Mouse (Mus musculus) left cerebral cortex, postnatal 36 days (tissue): ENCODE measurements around the gene Rac1. TPM values are rescaled to one million over a fixed set of nuclear protein-coding genes. Genes with fewer than 3 reads are reported as not detected.

Experiments
- DNase-seq, 2 experiments: peaks; one replicate each; pipeline ENCODE4 v3.0.0; 2021 to 2022; ENCODE audit warnings: low spot score in 2 of 2, mixed read lengths in 1 of 2
- intact Hi-C: fragments of 180-260 bp; cut with DNase I; formaldehyde crosslinking; loops from one replicate; pipeline ENCODE4 v1.15.1; 2025
- total RNA-seq, 2 experiments: library from RNA; stranded (reverse); gene quantifications; 2 replicates each; pipeline ENCODE4 v1.2.3; 2021

Rac1 gene
- total RNA-seq, 2 experiments from 2014 or later = 357 to 364 TPM

- intact Hi-C loops = loop anchor here (5.0 kb wide), 1 partner anchor 42 kb away; no protein-coding TSS in a partner anchor
Measured at GRCm38 (mm10) chr5:143465156-143466085, 62.4 kb downstream of the Rac1 start.

DNA sequence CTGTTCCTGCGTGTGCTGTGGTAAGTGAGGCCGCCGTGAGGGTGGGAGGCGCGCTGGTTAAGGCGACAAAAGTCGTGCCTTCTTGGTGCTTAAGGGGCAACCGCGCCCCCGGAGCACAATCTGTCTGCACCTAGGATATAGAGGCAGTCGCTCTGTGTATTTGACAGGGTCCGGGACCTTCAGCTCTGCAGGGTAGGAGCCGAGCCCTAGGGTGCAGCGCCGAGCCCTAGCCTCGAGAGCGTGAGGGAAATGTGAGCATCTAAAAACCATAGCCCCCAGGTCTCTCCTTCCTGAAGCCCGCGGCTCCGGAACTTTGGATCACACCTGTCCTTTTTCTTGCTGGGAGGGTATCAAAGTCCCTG lies 63.1 kb downstream of the Rac1 start:
- no peak for DNase-seq
- intact Hi-C loops = loop anchor here (5.0 kb wide), 1 partner anchor 43 kb away; no protein-coding TSS in a partner anchor

More at GRCm38 (mm10) chr5:143465156-143466085, 62.4 kb downstream of the Rac1 start:
- DNase-seq = no peak

- intact Hi-C loops = no loop called here
Measured at GRCm38 (mm10) chr5:143464100-143464756, 63.6 kb downstream of the Rac1 start, which contains the start of gene Daglb. TSS of gene Daglb (plus strand) at chr5:143464584.

GRCm38 (mm10) chr5:143463671-143464070 lies 64.2 kb downstream of the Rac1 start:
- DNase-seq = no peak
- intact Hi-C loops = no loop called here

More at GRCm38 (mm10) chr5:143464100-143464756, 63.6 kb downstream of the Rac1 start, which contains the start of gene Daglb:
- DNase-seq = peak; percentile 89 to 93

Other genes with a start within 250 kb of the Rac1 start
- 1 to 10 TPM; 6.4 to 7.3 TPM for gene Zfp853, start 234.4 kb downstream of the Rac1 start, total RNA-seq
- gene E130309D02Rik, start 212.7 kb downstream of the Rac1 start, total RNA-seq = 10 to 100 TPM; 24.8 to 27.9 TPM
- gene Zdhhc4, start 198.8 kb downstream of the Rac1 start, total RNA-seq = 10 to 100 TPM; 38.6 to 46.2 TPM
- gene Grid2ip, start 170.7 kb downstream of the Rac1 start, total RNA-seq = 1 to 10 TPM; 1.5 to 2.7 TPM
- gene Kdelr2, start 124.2 kb downstream of the Rac1 start, total RNA-seq = 10 to 100 TPM; 32.5 to 37.7 TPM
- 10 to 100 TPM; 32.6 to 33.7 TPM for gene Daglb, start 63.5 kb downstream of the Rac1 start, total RNA-seq
- gene Cyth3, start 94.4 kb upstream of the Rac1 start, total RNA-seq = 10 to 100 TPM; 37.4 to 39.6 TPM
- 10 to 100 TPM; 21.7 to 27.1 TPM for gene Usp42, start 204.2 kb upstream of the Rac1 start, total RNA-seq